Mouse (Mus musculus): ENCODE measurements around the gene Anks6. TPM values are rescaled to one million over a fixed set of nuclear protein-coding genes. Genes with fewer than 3 reads are reported as not detected.

The Anks6 gene
- polyA plus RNA-seq, 1 experiment from 2014 or later = 5.1 TPM

- Histone ChIP-seq H3K27ac (ENCODE audit: low read length) (no peak overlapping the region; the same call in 1 of the 2 replicates), H3K4me3 (ENCODE audit: low read depth, low read length) (no peak overlapping the region), H3K4me1 (ENCODE audit: control insufficient read depth, insufficient read depth, low read length) (peaks cover 12% of the 10 kb centered on the region; the same call in 1 of the 2 replicates), H3K9me3 (replicated peaks; ENCODE audit: control insufficient read depth, low read length, poor library complexity, severe bottlenecking) (no peaks in the 10 kb centered on the region), H3K27me3 (ENCODE audit: control insufficient read depth, insufficient read depth, low read depth, low read length) (no peaks in the 10 kb centered on the region), H3K9ac (ENCODE audit: low read depth, low read length) (0 out of 2 replicates have a peak overlapping the region, but pooled peaks have one; percentile 6), H3K4me2 (ENCODE audit: low read length) (no peak overlapping the region), H3K36me3 (ENCODE audit: control insufficient read depth, insufficient read depth, low read length) (peaks cover 17% of the 10 kb centered on the region)
- WGBS = 56% methylated on average over 13 of the region's 13 CpGs
- ATAC-seq = peak; percentile 57
Measured at GRCm38 (mm10) chr4:47036486-47037320, 20.5 kb downstream of the Anks6 start.

- H3K27ac ChIP-seq (ENCODE audit: low read length) = 0 out of 2 replicates have a peak overlapping the region, but pooled peaks have one; percentile 8
- peak; percentile 8; the same call in 1 of the 2 replicates for ATAC-seq
- H3K4me3 ChIP-seq (ENCODE audit: low read depth, low read length) = no peak overlapping the region
- peaks cover 12% of the 10 kb centered on the region; the same call in 1 of the 2 replicates for H3K4me1 ChIP-seq (ENCODE audit: control insufficient read depth, insufficient read depth, low read length)
- no peaks in the 10 kb centered on the region for H3K9me3 ChIP-seq (replicated peaks; ENCODE audit: control insufficient read depth, low read length, poor library complexity, severe bottlenecking)
- H3K9ac ChIP-seq (ENCODE audit: low read depth, low read length) = peak overlapping the region; percentile 34; the same call in 1 of the 2 replicates
- 52% methylated on average over 14 of the region's 14 CpGs for WGBS
- no peaks in the 10 kb centered on the region for H3K27me3 ChIP-seq (ENCODE audit: control insufficient read depth, insufficient read depth, low read depth, low read length)
- H3K36me3 ChIP-seq (ENCODE audit: control insufficient read depth, insufficient read depth, low read length) = peaks cover 17% of the 10 kb centered on the region
- no peak overlapping the region for H3K4me2 ChIP-seq (ENCODE audit: low read length)
Measured at GRCm38 (mm10) chr4:47035536-47035935, 21.7 kb downstream of the Anks6 start.

GRCm38 (mm10) chr4:47032171-47032570, 25.1 kb downstream of the Anks6 start:
- Histone ChIP-seq H3K9me3 (replicated peaks; ENCODE audit: control insufficient read depth, low read length, poor library complexity, severe bottlenecking) (no peaks in the 10 kb centered on the region), H3K27ac (ENCODE audit: low read length) (no peak overlapping the region), H3K27me3 (ENCODE audit: control insufficient read depth, insufficient read depth, low read depth, low read length) (no peaks in the 10 kb centered on the region), H3K4me1 (ENCODE audit: control insufficient read depth, insufficient read depth, low read length) (peaks cover 12% of the 10 kb centered on the region; the same call in 1 of the 2 replicates), H3K4me3 (ENCODE audit: low read depth, low read length) (no peak overlapping the region), H3K36me3 (ENCODE audit: control insufficient read depth, insufficient read depth, low read length) (peaks cover 3% of the 10 kb centered on the region; the same call in 1 of the 2 replicates), H3K4me2 (ENCODE audit: low read length) (no peak overlapping the region), H3K9ac (ENCODE audit: low read depth, low read length) (no peak overlapping the region)
- no peak for ATAC-seq
- WGBS = 79% methylated on average over 8 of the region's 8 CpGs

GRCm38 (mm10) chr4:47028791-47029190, 28.4 kb downstream of the Anks6 start:
- ATAC-seq = no peak
- Histone ChIP-seq H3K4me3 (ENCODE audit: low read depth, low read length) (no peak overlapping the region), H3K27ac (ENCODE audit: low read length) (no peak overlapping the region), H3K4me1 (ENCODE audit: control insufficient read depth, insufficient read depth, low read length) (no peaks in the 10 kb centered on the region), H3K4me2 (ENCODE audit: low read length) (no peak overlapping the region), H3K9me3 (replicated peaks; ENCODE audit: control insufficient read depth, low read length, poor library complexity, severe bottlenecking) (no peaks in the 10 kb centered on the region), H3K27me3 (ENCODE audit: control insufficient read depth, insufficient read depth, low read depth, low read length) (no peaks in the 10 kb centered on the region), H3K9ac (ENCODE audit: low read depth, low read length) (no peak overlapping the region), H3K36me3 (ENCODE audit: control insufficient read depth, insufficient read depth, low read length) (peaks cover 19% of the 10 kb centered on the region)
- WGBS = 79% methylated on average over 5 of the region's 5 CpGs

GRCm38 (mm10) chr4:47023949-47024348, 33.3 kb downstream of the Anks6 start:
- Histone ChIP-seq H3K9me3 (replicated peaks; ENCODE audit: control insufficient read depth, low read length, poor library complexity, severe bottlenecking) (no peaks in the 10 kb centered on the region), H3K4me3 (ENCODE audit: low read depth, low read length) (no peak overlapping the region), H3K4me2 (ENCODE audit: low read length) (no peak overlapping the region), H3K27me3 (ENCODE audit: control insufficient read depth, insufficient read depth, low read depth, low read length) (no peaks in the 10 kb centered on the region), H3K27ac (ENCODE audit: low read length) (no peak overlapping the region), H3K9ac (ENCODE audit: low read depth, low read length) (no peak overlapping the region), H3K36me3 (ENCODE audit: control insufficient read depth, insufficient read depth, low read length) (peaks cover 16% of the 10 kb centered on the region), H3K4me1 (ENCODE audit: control insufficient read depth, insufficient read depth, low read length) (no peaks in the 10 kb centered on the region)
- 75% methylated on average over 6 of the region's 6 CpGs for WGBS
- ATAC-seq = no peak

GRCm38 (mm10) chr4:47022804-47023603, 34.2 kb downstream of the Anks6 start:
- no peak overlapping the region for H3K27ac ChIP-seq (ENCODE audit: low read length)
- no peak overlapping the region for H3K9ac ChIP-seq (ENCODE audit: low read depth, low read length)
- no peaks in the 10 kb centered on the region for H3K27me3 ChIP-seq (ENCODE audit: control insufficient read depth, insufficient read depth, low read depth, low read length)
- peaks cover 16% of the 10 kb centered on the region for H3K36me3 ChIP-seq (ENCODE audit: control insufficient read depth, insufficient read depth, low read length)
- no peaks in the 10 kb centered on the region for H3K9me3 ChIP-seq (replicated peaks; ENCODE audit: control insufficient read depth, low read length, poor library complexity, severe bottlenecking)
- ATAC-seq = no peak
- WGBS = 85% methylated on average over 10 of the region's 10 CpGs
- H3K4me2 ChIP-seq (ENCODE audit: low read length) = no peak overlapping the region
- no peaks in the 10 kb centered on the region for H3K4me1 ChIP-seq (ENCODE audit: control insufficient read depth, insufficient read depth, low read length)
- H3K4me3 ChIP-seq (ENCODE audit: low read depth, low read length) = no peak overlapping the region

- WGBS = 11% methylated on average over 5 of the region's 5 CpGs
- no peak for ATAC-seq
- Histone ChIP-seq H3K27ac (ENCODE audit: low read length) (no peak overlapping the region), H3K9ac (ENCODE audit: low read depth, low read length) (no peak overlapping the region), H3K36me3 (ENCODE audit: control insufficient read depth, insufficient read depth, low read length) (peaks cover 21% of the 10 kb centered on the region), H3K4me1 (ENCODE audit: control insufficient read depth, insufficient read depth, low read length) (no peaks in the 10 kb centered on the region), H3K27me3 (ENCODE audit: control insufficient read depth, insufficient read depth, low read depth, low read length) (no peaks in the 10 kb centered on the region), H3K9me3 (replicated peaks; ENCODE audit: control insufficient read depth, low read length, poor library complexity, severe bottlenecking) (no peaks in the 10 kb centered on the region), H3K4me2 (ENCODE audit: low read length) (no peak overlapping the region), H3K4me3 (ENCODE audit: low read depth, low read length) (no peak overlapping the region)
Measured at GRCm38 (mm10) chr4:47020563-47020962, 36.7 kb downstream of the Anks6 start.

GRCm38 (mm10) chr4:47015156-47015555, 42.1 kb downstream of the Anks6 start:
- no peak for ATAC-seq
- peaks cover 15% of the 10 kb centered on the region for H3K36me3 ChIP-seq (ENCODE audit: control insufficient read depth, insufficient read depth, low read length)
- 93% methylated on average over 3 of the region's 3 CpGs for WGBS
- H3K9me3 ChIP-seq (replicated peaks; ENCODE audit: control insufficient read depth, low read length, poor library complexity, severe bottlenecking) = no peaks in the 10 kb centered on the region
- no peak overlapping the region for H3K27ac ChIP-seq (ENCODE audit: low read length)
- H3K4me3 ChIP-seq (ENCODE audit: low read depth, low read length) = no peak overlapping the region
- peaks cover 14% of the 10 kb centered on the region for H3K4me1 ChIP-seq (ENCODE audit: control insufficient read depth, insufficient read depth, low read length)
- H3K9ac ChIP-seq (ENCODE audit: low read depth, low read length) = no peak overlapping the region
- H3K27me3 ChIP-seq (ENCODE audit: control insufficient read depth, insufficient read depth, low read depth, low read length) = no peaks in the 10 kb centered on the region
- H3K4me2 ChIP-seq (ENCODE audit: low read length) = no peak overlapping the region

All from midbrain, embryonic 16.5 days (tissue).